Comparison of ENCODE assay signal across 19 mouse cellular contexts in genomic region chr2:62399361-62399760, GRCm38 (mm10). TPM values are rescaled to one million over a fixed set of nuclear protein-coding genes. Genes with fewer than 3 reads are reported as not detected.
A peak's percentile ranks its signal among the peaks of the same experiment; 100 is the strongest.
DNase-seq lines count a peak whose midpoint lies in the region; ATAC-seq and TF ChIP-seq lines count a peak whose summit lies in the region.
"Had no signal": no experiment of that assay in that cellular context is flagged by ENCODE, and none has a peak within 500 bp of the region (broad histone marks: within the 10 kb centered on the region; RNA-seq: fewer than 3 reads in every experiment).

No protein-coding gene starts in this region.

- ATAC-seq in Patski: peak; percentile 70
- no peak for ATAC-seq in forebrain, embryonic 13.5 days
- ATAC-seq in stomach, postnatal 0 days (ENCODE audit: low FRiP score, low TSS enrichment): no peak
- ATAC-seq: activated CD4-positive, CD25-positive, alpha-beta regulatory T cell, adult 4 months; forebrain, postnatal 0 days had no signal

- peak; percentile 11 for DNase-seq in gastrocnemius, postnatal 25 days
- DNase-seq in gastrocnemius, adult 8-10 months (ENCODE audit: low spot score in 2 of 2): no peak
- DNase-seq in 416B (ENCODE audit: low read depth) (peak; percentile 71), Patski (ENCODE audit: low read depth, low spot score) (no peak)
- DNase-seq in stomach, postnatal 0 days (ENCODE audit: low spot score): no peak
- DNase-seq: adrenal gland, postnatal 14 days; cerebellum, adult 11-12 months; cerebellum, adult 9-10 months; cerebellum, postnatal 25 days; forebrain, postnatal 0 days; heart, postnatal 36 days had no signal

- no peak for TF ChIP-seq EP300 in stomach, postnatal 0 days (optimal IDR thresholded peaks at IDR 0.05)

- in situ Hi-C loops in Patski (cut with MboI; ENCODE audit: low pct_unique_long_range_greater_than_20kb): loop anchor here (5.0 kb wide), 1 partner anchor 58 kb away; no protein-coding TSS in a partner anchor

- no peak for TF ChIP-seq CTCF in Patski (IDR thresholded peaks at IDR 0.05)
- TF ChIP-seq CTCF in small intestine, adult 2 months (IDR thresholded peaks at IDR 0.05; ENCODE audit: extremely low read depth, insufficient read length, insufficient replicate concordance, low read depth, low read length): no peak
- no peak for TF ChIP-seq CTCF in stomach, postnatal 0 days (IDR thresholded peaks at IDR 0.05; ENCODE audit: low read depth)

- H3K36me3 ChIP-seq in small intestine, adult 2 months (ENCODE audit: control insufficient read depth, insufficient read depth, low read length): peaks cover 25% of the 10 kb centered on the region
- no peaks in the 10 kb centered on the region for H3K36me3 ChIP-seq in forebrain, embryonic 13.5 days (ENCODE audit: poor library complexity, severe bottlenecking)
- H3K36me3 ChIP-seq in stomach, postnatal 0 days (ENCODE audit: control insufficient read depth, insufficient read depth, low read length): no peaks in the 10 kb centered on the region
- H3K36me3 ChIP-seq: embryonic facial prominence, embryonic 13.5 days; forebrain, embryonic 12.5 days; heart, embryonic 13.5 days; hindbrain, embryonic 15.5 days had no signal

- no peaks in the 10 kb centered on the region for H3K27me3 ChIP-seq in Patski
- H3K27me3 ChIP-seq in small intestine, adult 2 months (ENCODE audit: control insufficient read depth, insufficient read depth, low read length): no peaks in the 10 kb centered on the region
- no peaks in the 10 kb centered on the region for H3K27me3 ChIP-seq in forebrain, embryonic 13.5 days
- no peaks in the 10 kb centered on the region for H3K27me3 ChIP-seq in stomach, postnatal 0 days (ENCODE audit: control insufficient read depth, insufficient read depth, low read length)
- H3K27me3 ChIP-seq: CH12.LX; embryonic facial prominence, embryonic 13.5 days; forebrain, embryonic 12.5 days; heart, embryonic 13.5 days; hindbrain, embryonic 15.5 days had no signal

- peak overlapping the region; percentile 70; the same call in 1 of the 2 replicates for H3K27ac ChIP-seq in small intestine, adult 2 months (ENCODE audit: insufficient read depth, low read depth, low read length)
- H3K27ac ChIP-seq in forebrain, embryonic 13.5 days: no peak overlapping the region
- no peak overlapping the region for H3K27ac ChIP-seq in stomach, postnatal 0 days (replicated peaks)
- H3K27ac ChIP-seq: embryonic facial prominence, embryonic 13.5 days; forebrain, embryonic 12.5 days; heart, embryonic 13.5 days; hindbrain, embryonic 15.5 days had no signal

- TF ChIP-seq POLR2A in small intestine, adult 2 months (IDR thresholded peaks at IDR 0.05; ENCODE audit: low read depth, low read length): no peak

- WGBS in small intestine, adult 2 months: 40% methylated on average over 8 of the region's 8 CpGs
- 76% methylated on average over 8 of the region's 8 CpGs for WGBS in forebrain, embryonic 13.5 days
- 65% methylated on average over 8 of the region's 8 CpGs for WGBS in stomach, postnatal 0 days

- H3K9ac ChIP-seq in forebrain, embryonic 13.5 days: no peak overlapping the region
- H3K9ac ChIP-seq in stomach, postnatal 0 days (ENCODE audit: low read length): no peak overlapping the region
- H3K9ac ChIP-seq: embryonic facial prominence, embryonic 13.5 days; forebrain, embryonic 12.5 days; forebrain, postnatal 0 days; heart, embryonic 13.5 days; hindbrain, embryonic 15.5 days had no signal

- POLR2A ChIA-PET in Patski (lab: Charles Lee): no interaction called here

- peaks cover 9% of the 10 kb centered on the region; the same call in 1 of the 2 replicates for H3K4me1 ChIP-seq in small intestine, adult 2 months (ENCODE audit: control insufficient read depth, insufficient read depth, insufficient read length, low read length)
- no peaks in the 10 kb centered on the region for H3K4me1 ChIP-seq in forebrain, embryonic 13.5 days
- H3K4me1 ChIP-seq in stomach, postnatal 0 days (replicated peaks; ENCODE audit: control insufficient read depth, insufficient read depth): no peaks in the 10 kb centered on the region
- H3K4me1 ChIP-seq: embryonic facial prominence, embryonic 13.5 days; forebrain, embryonic 12.5 days; hindbrain, embryonic 15.5 days had no signal

- peaks cover 3% of the 10 kb centered on the region; the same call in 1 of the 2 replicates for H3K9me3 ChIP-seq in forebrain, embryonic 13.5 days (replicated peaks)
- no peaks in the 10 kb centered on the region for H3K9me3 ChIP-seq in stomach, postnatal 0 days (ENCODE audit: control insufficient read depth, low read length)
- H3K9me3 ChIP-seq: embryonic facial prominence, embryonic 13.5 days; forebrain, embryonic 12.5 days; heart, embryonic 13.5 days; hindbrain, embryonic 15.5 days had no signal

- no peak overlapping the region for H3K4me3 ChIP-seq in small intestine, adult 2 months (ENCODE audit: low read depth, low read length)
- H3K4me3 ChIP-seq in forebrain, embryonic 13.5 days: no peak overlapping the region
- H3K4me3 ChIP-seq in stomach, postnatal 0 days (ENCODE audit: low read depth, low read length): no peak overlapping the region
- H3K4me3 ChIP-seq: embryonic facial prominence, embryonic 13.5 days; forebrain, embryonic 12.5 days; heart, embryonic 13.5 days; hindbrain, embryonic 15.5 days had no signal

- no peak overlapping the region for H3K4me2 ChIP-seq in forebrain, embryonic 13.5 days
- no peak overlapping the region for H3K4me2 ChIP-seq in stomach, postnatal 0 days (replicated peaks; ENCODE audit: low read depth)
- H3K4me2 ChIP-seq: embryonic facial prominence, embryonic 13.5 days; forebrain, embryonic 12.5 days; heart, embryonic 13.5 days; hindbrain, embryonic 15.5 days had no signal

- CTCF ChIA-PET in Patski (lab: Charles Lee): interaction anchor here (0.9 to 2.2 kb wide), 6 partner anchors 9 to 61 kb away, joined by 3 to 6 read pairs (median 4); no protein-coding TSS in a partner anchor

RNA-seq across cellular contexts. Expression of gene Dpp4, which starts 12.7 kb away (rescaled TPM):
- 1 to 10 TPM; 4.5 to 7.0 TPM for total RNA-seq in gastrocnemius, postnatal 25 days (2021)
- 1 to 10 TPM; 2.0 to 3.4 (median 2.2) TPM for total RNA-seq in gastrocnemius, adult 8-10 months (2022)
- polyA plus RNA-seq in Patski (2021): 3.8 TPM
- polyA plus RNA-seq in small intestine, adult 2 months (2012; rRNA removed): 12.8 and 77.5 TPM in 2 replicates
- polyA plus RNA-seq in forebrain, embryonic 13.5 days (2015; fragmentation: Nextera tagmentation; extraction: Ambion mirVana): 0.47 and 0.56 TPM in 2 replicates
- polyA plus RNA-seq in stomach, postnatal 0 days (2015; fragmentation: Nextera tagmentation; extraction: Ambion mirVana): 4.6 and 4.8 TPM in 2 replicates

Comparison
In these comparisons a context has a peak if more than half of its experiments do, and no peak if none do; other contexts are left out.
1. DNase-seq: peak in gastrocnemius, postnatal 25 days (single experiment) and 416B (single experiment); none in gastrocnemius, adult 8-10 months (0 of 2), Patski (single experiment) and stomach, postnatal 0 days (single experiment).